Mouse (Mus musculus) forebrain, embryonic 14.5 days (tissue): ENCODE data around the gene Taf3. TPM values are rescaled to one million over a fixed set of nuclear protein-coding genes. Genes with fewer than 3 reads are reported as not detected.

Source experiments
- ATAC-seq: fragments of 200-750 bp; cut with Nextera tagmentation; 2 replicates; pipeline ENCODE4 v1.8.0; 2017; ENCODE audit warnings: mild to moderate bottlenecking, moderate library complexity
- DNase-seq: peaks from one replicate; pipeline ENCODE4 v3.0.0-alpha.2; 2015; ENCODE audit warnings: low spot score
- H3K27ac ChIP-seq: fragments of 300-500 bp; sonication (generic); 2 replicates; pipeline ENCODE4 v1.5.1; 2014; ENCODE audit warnings: low read depth, mild to moderate bottlenecking, control low read depth, low read length, moderate library complexity
- H3K27me3 ChIP-seq: fragments of 300-500 bp; sonication (generic); replicated peaks from 2 replicates; pipeline ENCODE4 v1.6.1; 2014; ENCODE audit warnings: low read length, control low read depth, mixed read lengths; ENCODE audit not compliant: control insufficient read depth, insufficient read depth
- H3K36me3 ChIP-seq: fragments of 300-500 bp; sonication (generic); 2 replicates; pipeline ENCODE4 v1.6.1; 2014; ENCODE audit warnings: low read length, control low read depth; ENCODE audit not compliant: control insufficient read depth, insufficient read depth
- H3K4me1 ChIP-seq: fragments of 300-500 bp; sonication (generic); 2 replicates; pipeline ENCODE4 v1.6.1; 2014; ENCODE audit warnings: antibody characterized with exemption, low read length, control low read depth; ENCODE audit not compliant: control insufficient read depth, insufficient read depth
- H3K4me2 ChIP-seq: fragments of 300-500 bp; sonication (generic); 2 replicates; pipeline ENCODE4 v1.6.1; 2014; ENCODE audit warnings: mild to moderate bottlenecking, control low read depth, low read length
- H3K4me3 ChIP-seq: fragments of 300-500 bp; sonication (generic); 2 replicates; pipeline ENCODE4 v1.5.1; 2014; ENCODE audit warnings: low read depth, low read length, control low read depth
- H3K9ac ChIP-seq: fragments of 300-500 bp; sonication (generic); 2 replicates; pipeline ENCODE4 v1.6.1; 2014; ENCODE audit warnings: mild to moderate bottlenecking, low read length, control low read depth, moderate library complexity
- H3K9me3 ChIP-seq: fragments of 300-500 bp; sonication (generic); replicated peaks from 2 replicates; pipeline ENCODE4 v1.6.1; 2016; ENCODE audit warnings: low read length, control low read depth, mixed read lengths; ENCODE audit not compliant: control insufficient read depth
- WGBS: fragments of 180-500 bp; shearing (Covaris S2); extraction: QIAGEN DNeasy Blood & Tissue Kit; methylation state at CpG from one replicate; pipeline ENCODE4 v1.1.7; 2014; 5-methylcytosine and 5-hydroxymethylcytosine counted together
- polyA plus RNA-seq: library from polyadenylated mRNA; unstranded; fragments of >200 nt; fragmentation: Nextera tagmentation; extraction: Ambion mirVana; gene quantifications from 2 replicates; pipeline ENCODE4 v1.2.1, GENCODE M21; 2014

The Taf3 gene
- polyA plus RNA-seq, 1 experiment from 2014 or later: 10.9 TPM

- 1% methylated on average over 4 of the region's 4 CpGs for whole genome bisulfite sequencing
- H3K36me3 ChIP-seq: no peaks in the 10 kb centered on the region
- no peak overlapping the region for H3K4me3 ChIP-seq
- no peak overlapping the region for H3K9ac ChIP-seq
- peaks cover 83% of the 10 kb centered on the region for H3K27me3 ChIP-seq
- no peak for DNase-seq
- ATAC-seq: no peak
- H3K4me1 ChIP-seq: peaks cover 4% of the 10 kb centered on the region; the same call in 1 of the 2 replicates
- H3K9me3 ChIP-seq: no peaks in the 10 kb centered on the region
- no peak overlapping the region for H3K4me2 ChIP-seq
- no peak overlapping the region for H3K27ac ChIP-seq
Observed at GRCm38 (mm10) chr2:9875220-9875619, 173.2 kb downstream of the Taf3 start.

- Histone ChIP-seq H3K4me1 (peaks cover 4% of the 10 kb centered on the region; the same call in 1 of the 2 replicates), H3K4me2 (no peak overlapping the region), H3K27ac (no peak overlapping the region), H3K9me3 (no peaks in the 10 kb centered on the region), H3K9ac (no peak overlapping the region), H3K36me3 (no peaks in the 10 kb centered on the region), H3K4me3 (no peak overlapping the region), H3K27me3 (peaks cover 81% of the 10 kb centered on the region)
- DNase-seq (no peak), ATAC-seq (no peak)
- 1% methylated on average over 39 of the region's 39 CpGs for WGBS
Observed at GRCm38 (mm10) chr2:9874467-9875219, 173.8 kb downstream of the Taf3 start.

GRCm38 (mm10) chr2:9873757-9874156, 174.6 kb downstream of the Taf3 start:
- H3K9me3 ChIP-seq: no peaks in the 10 kb centered on the region
- ATAC-seq (no peak), DNase-seq (no peak)
- WGBS: 9% methylated on average over 2 of the region's 2 CpGs
- no peak overlapping the region for H3K9ac ChIP-seq
- no peak overlapping the region for H3K4me3 ChIP-seq
- H3K36me3 ChIP-seq: no peaks in the 10 kb centered on the region
- no peak overlapping the region for H3K4me2 ChIP-seq
- H3K27ac ChIP-seq: no peak overlapping the region
- peaks cover 84% of the 10 kb centered on the region for H3K27me3 ChIP-seq
- peaks cover 4% of the 10 kb centered on the region; the same call in 1 of the 2 replicates for H3K4me1 ChIP-seq

GRCm38 (mm10) chr2:9872682-9873081, 175.7 kb downstream of the Taf3 start:
- ATAC-seq (no peak), DNase-seq (peak; percentile 39)
- H3K9me3 ChIP-seq: no peaks in the 10 kb centered on the region
- peaks cover 76% of the 10 kb centered on the region for H3K27me3 ChIP-seq
- H3K4me2 ChIP-seq: no peak overlapping the region
- no peaks in the 10 kb centered on the region for H3K4me1 ChIP-seq
- no peaks in the 10 kb centered on the region for H3K36me3 ChIP-seq
- H3K27ac ChIP-seq: no peak overlapping the region
- 1% methylated on average over 12 of the region's 12 CpGs for WGBS
- H3K4me3 ChIP-seq: no peak overlapping the region
- H3K9ac ChIP-seq: no peak overlapping the region

GRCm38 (mm10) chr2:9871798-9872197, 176.6 kb downstream of the Taf3 start:
- Histone ChIP-seq H3K4me2 (no peak overlapping the region), H3K4me1 (no peaks in the 10 kb centered on the region), H3K27me3 (peaks cover 68% of the 10 kb centered on the region), H3K4me3 (no peak overlapping the region), H3K27ac (no peak overlapping the region), H3K9me3 (no peaks in the 10 kb centered on the region), H3K9ac (no peak overlapping the region), H3K36me3 (no peaks in the 10 kb centered on the region)
- DNase-seq (no peak), ATAC-seq (no peak)
- WGBS: 15% methylated on average over 6 of the region's 6 CpGs

GRCm38 (mm10) chr2:9871141-9871716, 177.2 kb downstream of the Taf3 start:
- Histone ChIP-seq H3K4me2 (no peak overlapping the region), H3K9ac (no peak overlapping the region), H3K4me1 (no peaks in the 10 kb centered on the region), H3K9me3 (no peaks in the 10 kb centered on the region), H3K36me3 (no peaks in the 10 kb centered on the region), H3K27me3 (peaks cover 66% of the 10 kb centered on the region), H3K4me3 (no peak overlapping the region), H3K27ac (no peak overlapping the region)
- ATAC-seq: no peak
- WGBS: 15% methylated on average over 4 of the region's 4 CpGs
- no peak for DNase-seq

- H3K9ac ChIP-seq: no peak overlapping the region
- H3K27me3 ChIP-seq: peaks cover 27% of the 10 kb centered on the region
- H3K4me1 ChIP-seq: no peaks in the 10 kb centered on the region
- 80% methylated on average over 12 of the region's 12 CpGs for WGBS
- no peaks in the 10 kb centered on the region for H3K36me3 ChIP-seq
- H3K4me3 ChIP-seq: no peak overlapping the region
- H3K27ac ChIP-seq: no peak overlapping the region
- no peak overlapping the region for H3K4me2 ChIP-seq
- no peaks in the 10 kb centered on the region for H3K9me3 ChIP-seq
- DNase-seq (no peak), ATAC-seq (no peak)
Observed at GRCm38 (mm10) chr2:9867092-9867825, 181.1 kb downstream of the Taf3 start.
